Mouse (Mus musculus): ENCODE measurements at regions not wholly inside any gene's neighbourhood (a gene's known extent, or its start where the extent isn't known, plus 50 kb on each side); places are given as distances from the start of the nearest gene placed in this dataset.

DNA sequence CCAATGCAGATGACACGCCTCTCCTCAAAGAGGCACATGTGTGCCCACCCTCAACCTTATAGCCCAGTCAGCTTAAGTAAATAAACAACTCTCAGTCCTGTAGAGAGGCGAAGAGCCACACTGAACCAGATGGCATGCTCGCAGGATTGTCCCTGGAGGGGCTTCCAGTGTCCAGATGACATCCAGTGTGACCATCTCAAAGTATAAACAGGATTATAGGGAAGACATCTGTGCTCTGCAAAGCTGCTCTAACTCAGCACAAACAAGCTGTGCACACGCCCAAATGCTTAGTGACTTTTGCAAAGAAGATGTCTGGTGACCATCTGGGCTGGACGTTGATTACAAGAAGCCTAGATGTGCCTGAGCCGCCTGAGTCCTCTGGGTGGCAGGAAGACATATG lies 58.8 kb upstream of the Sdk1 start:
- TF ChIP-seq CTCF (IDR thresholded peaks at IDR 0.05): no peak
- no peak for TF ChIP-seq POLR2A (IDR thresholded peaks at IDR 0.05; ENCODE audit: insufficient read depth, low read depth, low read length)

Data from heart, adult 2 months (tissue).